Mouse (Mus musculus) kidney, embryonic 14.5 days (tissue): ENCODE data around the gene Efcc1. TPM values are rescaled to one million over a fixed set of nuclear protein-coding genes. Genes with fewer than 3 reads are reported as not detected.

Source experiments
- ATAC-seq: fragments of 200-750 bp; cut with Nextera tagmentation; 2 replicates; pipeline ENCODE4 v1.8.0; 2017; ENCODE audit warnings: moderate number of reproducible peaks, mild to moderate bottlenecking, moderate TSS enrichment, moderate library complexity; ENCODE audit not compliant: low FRiP score, low TSS enrichment
- H3K27ac ChIP-seq: fragments of 300-500 bp; sonication (generic); 2 replicates; pipeline ENCODE4 v1.5.1; 2014; ENCODE audit warnings: low read depth, mild to moderate bottlenecking, low read length, moderate library complexity, mixed read lengths
- H3K27me3 ChIP-seq: fragments of 300-500 bp; sonication (generic); 2 replicates; pipeline ENCODE4 v1.6.1; 2014; ENCODE audit warnings: mild to moderate bottlenecking, low read length; ENCODE audit not compliant: control insufficient read depth, insufficient read depth
- H3K36me3 ChIP-seq: fragments of 300-500 bp; sonication (generic); 2 replicates; pipeline ENCODE4 v1.6.1; 2014; ENCODE audit warnings: low read length, mixed read lengths; ENCODE audit not compliant: control insufficient read depth, insufficient read depth
- H3K4me1 ChIP-seq: fragments of 300-500 bp; sonication (generic); 2 replicates; pipeline ENCODE4 v1.6.1; 2014; ENCODE audit warnings: low read length, mixed read lengths; ENCODE audit not compliant: control insufficient read depth, insufficient read depth
- H3K4me2 ChIP-seq: fragments of 300-500 bp; sonication (generic); replicated peaks from 2 replicates; pipeline ENCODE4 v1.6.1; 2014; ENCODE audit warnings: low read depth, mild to moderate bottlenecking, low read length
- H3K4me3 ChIP-seq: fragments of 300-500 bp; sonication (generic); 2 replicates; pipeline ENCODE4 v1.5.1; 2014; ENCODE audit warnings: mild to moderate bottlenecking, low read length
- H3K9ac ChIP-seq: fragments of 300-500 bp; sonication (generic); 2 replicates; pipeline ENCODE4 v1.6.1; 2014; ENCODE audit warnings: low read depth, mild to moderate bottlenecking, low read length, moderate library complexity
- H3K9me3 ChIP-seq: fragments of 300-500 bp; sonication (generic); 2 replicates; pipeline ENCODE4 v1.6.1; 2016; ENCODE audit warnings: low read length; ENCODE audit not compliant: control insufficient read depth
- WGBS: fragments of 180-500 bp; shearing (Covaris S2); extraction: QIAGEN DNeasy Blood & Tissue Kit; methylation state at CpG from one replicate; pipeline ENCODE4 v1.1.7; 2014; 5-methylcytosine and 5-hydroxymethylcytosine counted together
- polyA plus RNA-seq: library from polyadenylated mRNA; unstranded; fragments of >200 nt; fragmentation: Nextera tagmentation; extraction: Ambion mirVana; gene quantifications from 2 replicates; pipeline ENCODE4 v1.2.1, GENCODE M21; 2014

Efcc1 gene
- polyA plus RNA-seq, 1 experiment from 2014 or later, result 1.8 TPM

- Histone ChIP-seq H3K27ac (no peak overlapping the region), H3K36me3 (no peaks in the 10 kb centered on the region), H3K4me1 (no peaks in the 10 kb centered on the region), H3K4me3 (no peak overlapping the region), H3K9ac (no peak overlapping the region), H3K9me3 (no peaks in the 10 kb centered on the region), H3K27me3 (no peaks in the 10 kb centered on the region), H3K4me2 (no peak overlapping the region)
- no peak for ATAC-seq
- WGBS, result 85% methylated on average over 1 of the region's 1 CpGs
Observed at GRCm38 (mm10) chr6:87804036-87804435, 73.4 kb downstream of the Efcc1 start.

DNA sequence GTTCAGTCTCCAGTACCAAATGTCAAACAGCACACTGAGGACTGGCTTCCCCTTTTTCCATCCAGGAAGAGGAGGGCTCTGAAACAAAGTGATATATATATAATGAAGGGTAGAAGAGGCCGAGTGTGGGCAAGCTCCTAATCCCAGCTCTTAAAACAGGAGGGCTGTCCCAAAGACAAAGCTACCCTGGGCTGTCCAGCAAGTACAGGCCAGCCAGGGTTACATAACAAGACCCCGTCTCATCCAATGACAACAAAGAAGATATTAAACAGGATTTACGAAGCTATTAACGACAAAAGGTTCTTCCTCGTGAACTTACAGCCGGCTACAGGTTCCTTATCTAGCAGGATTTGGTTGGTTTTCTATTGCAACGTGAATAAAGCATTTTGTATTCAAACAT is 74.2 kb downstream of the Efcc1 start:
- Histone ChIP-seq H3K9me3 (no peaks in the 10 kb centered on the region), H3K36me3 (no peaks in the 10 kb centered on the region), H3K4me3 (no peak overlapping the region), H3K4me2 (no peak overlapping the region), H3K27me3 (no peaks in the 10 kb centered on the region), H3K27ac (no peak overlapping the region), H3K4me1 (peaks cover 7% of the 10 kb centered on the region; the same call in 1 of the 2 replicates), H3K9ac (no peak overlapping the region)
- ATAC-seq, result no peak
- WGBS, result 55% methylated on average over 7 of the region's 7 CpGs

DNA sequence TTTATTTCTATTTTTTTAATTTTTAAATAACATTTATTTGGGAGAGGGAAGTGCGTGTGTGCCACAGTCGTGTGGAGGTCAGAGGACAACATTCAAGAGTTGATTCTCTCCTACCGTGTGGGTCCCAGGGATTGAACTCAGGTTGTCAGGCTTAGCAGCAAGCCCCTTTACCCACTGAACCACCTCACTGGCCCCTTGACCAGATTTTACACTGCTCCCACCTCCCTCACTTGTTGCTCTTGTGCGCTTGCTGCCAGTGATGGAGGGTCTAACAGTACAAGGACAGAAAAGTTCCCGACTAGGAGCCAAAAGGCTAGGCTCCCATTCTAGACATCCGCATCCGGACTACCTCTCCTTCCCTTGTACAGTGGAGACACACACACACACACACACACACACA is 74.8 kb downstream of the Efcc1 start:
- Histone ChIP-seq H3K27ac (no peak overlapping the region), H3K4me2 (no peak overlapping the region), H3K4me1 (peaks cover 9% of the 10 kb centered on the region; the same call in 1 of the 2 replicates), H3K36me3 (no peaks in the 10 kb centered on the region), H3K27me3 (no peaks in the 10 kb centered on the region), H3K9ac (no peak overlapping the region), H3K9me3 (no peaks in the 10 kb centered on the region), H3K4me3 (no peak overlapping the region)
- ATAC-seq, result no peak
- WGBS, result 84% methylated on average over 7 of the region's 7 CpGs

Other genes starting within 250 kb of the Efcc1 start
- gene Arhgap25, start 197.6 kb upstream of the Efcc1 start, polyA plus RNA-seq, result 3.3 and 5.1 TPM in 2 replicates
- 2.5 and 4.2 TPM in 2 replicates for gene Prokr1, start 140.1 kb upstream of the Efcc1 start, polyA plus RNA-seq
- 14.6 and 16.9 TPM in 2 replicates for gene Aplf, start 58.7 kb upstream of the Efcc1 start, polyA plus RNA-seq
- gene Gp9, start 47.2 kb downstream of the Efcc1 start, polyA plus RNA-seq, result 1.7 and 2.5 TPM in 2 replicates
- 8.1 and 9.9 TPM in 2 replicates for gene Rab43, start 81.3 kb downstream of the Efcc1 start, polyA plus RNA-seq
- gene Gm45140, start 104.9 kb downstream of the Efcc1 start, polyA plus RNA-seq, result 3.4 and 5.4 TPM in 2 replicates
- gene Isy1, start 107.9 kb downstream of the Efcc1 start, polyA plus RNA-seq, result 61.5 and 63.5 TPM in 2 replicates
- gene Cnbp, start 120.2 kb downstream of the Efcc1 start, polyA plus RNA-seq, result 1,222 and 1,346 TPM in 2 replicates
- gene Copg1, start 156.9 kb downstream of the Efcc1 start, polyA plus RNA-seq, result 84.6 and 156 TPM in 2 replicates
- 53.4 and 60.4 TPM in 2 replicates for gene Hmces, start 183.1 kb downstream of the Efcc1 start, polyA plus RNA-seq